Mouse (Mus musculus) thymus, adult 18-20 months (tissue): ENCODE data around the gene Rars.
A peak's percentile ranks its signal among the peaks of the same experiment; 100 is the strongest.
"Not testable (repeated sequence)": the region's sequence is repeated elsewhere in the genome, so short reads cannot be mapped to it uniquely, and the experiment has no call there.

ENCODE experiments used
- DNase-seq, 2 experiments: peaks; one replicate each; pipeline ENCODE4 v3.0.0; 2022; ENCODE audit warnings: mixed read lengths in 2 of 2

Rars gene

DNA sequence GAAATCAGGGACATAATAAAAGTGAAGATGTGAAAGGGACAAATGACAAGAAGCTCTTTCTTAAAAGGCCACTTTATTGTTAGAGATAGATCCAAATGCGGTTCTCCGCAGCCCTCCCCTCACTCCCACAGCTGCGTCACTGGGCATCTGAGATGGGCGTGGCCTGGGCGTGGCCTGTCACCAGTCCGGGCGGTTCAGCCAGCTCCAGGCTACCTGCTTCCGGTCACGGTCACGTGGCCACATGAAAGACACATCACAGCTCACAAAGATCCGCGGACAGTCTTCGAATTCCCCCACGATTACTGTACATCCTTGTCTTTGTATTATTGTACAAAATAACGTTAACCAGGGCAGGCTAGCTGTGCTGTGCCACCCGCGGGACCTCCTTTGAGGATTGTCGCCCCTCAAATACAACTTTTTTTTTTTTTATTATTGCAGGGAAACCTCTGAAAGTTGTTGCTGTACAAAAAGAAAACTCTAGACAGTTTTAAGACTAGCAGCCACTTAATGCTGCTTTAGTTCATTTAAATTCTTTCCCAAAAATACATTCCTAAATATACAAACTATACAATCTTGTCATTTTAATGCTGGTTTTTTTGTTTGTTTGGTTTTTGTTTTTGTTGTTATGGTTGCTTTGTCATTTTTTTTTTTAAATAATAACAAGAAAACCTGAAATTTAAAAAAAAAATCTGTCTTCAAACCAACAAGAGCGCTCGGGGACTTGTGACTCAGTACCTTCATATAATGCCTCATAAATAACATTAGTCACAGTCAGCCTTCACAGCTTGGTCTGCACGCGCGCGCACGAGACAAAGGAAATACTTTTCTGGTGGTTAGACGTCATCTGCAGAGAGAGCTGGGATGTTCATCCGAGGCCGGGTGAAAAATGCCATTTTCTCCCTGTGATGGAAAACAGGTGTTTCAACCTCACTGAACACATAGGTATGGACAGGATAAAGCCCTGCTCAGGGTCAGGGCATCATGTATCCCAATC lies 4.3 kb upstream of the Rars start:
- peak; percentile 70 to 74 for DNase-seq

DNA sequence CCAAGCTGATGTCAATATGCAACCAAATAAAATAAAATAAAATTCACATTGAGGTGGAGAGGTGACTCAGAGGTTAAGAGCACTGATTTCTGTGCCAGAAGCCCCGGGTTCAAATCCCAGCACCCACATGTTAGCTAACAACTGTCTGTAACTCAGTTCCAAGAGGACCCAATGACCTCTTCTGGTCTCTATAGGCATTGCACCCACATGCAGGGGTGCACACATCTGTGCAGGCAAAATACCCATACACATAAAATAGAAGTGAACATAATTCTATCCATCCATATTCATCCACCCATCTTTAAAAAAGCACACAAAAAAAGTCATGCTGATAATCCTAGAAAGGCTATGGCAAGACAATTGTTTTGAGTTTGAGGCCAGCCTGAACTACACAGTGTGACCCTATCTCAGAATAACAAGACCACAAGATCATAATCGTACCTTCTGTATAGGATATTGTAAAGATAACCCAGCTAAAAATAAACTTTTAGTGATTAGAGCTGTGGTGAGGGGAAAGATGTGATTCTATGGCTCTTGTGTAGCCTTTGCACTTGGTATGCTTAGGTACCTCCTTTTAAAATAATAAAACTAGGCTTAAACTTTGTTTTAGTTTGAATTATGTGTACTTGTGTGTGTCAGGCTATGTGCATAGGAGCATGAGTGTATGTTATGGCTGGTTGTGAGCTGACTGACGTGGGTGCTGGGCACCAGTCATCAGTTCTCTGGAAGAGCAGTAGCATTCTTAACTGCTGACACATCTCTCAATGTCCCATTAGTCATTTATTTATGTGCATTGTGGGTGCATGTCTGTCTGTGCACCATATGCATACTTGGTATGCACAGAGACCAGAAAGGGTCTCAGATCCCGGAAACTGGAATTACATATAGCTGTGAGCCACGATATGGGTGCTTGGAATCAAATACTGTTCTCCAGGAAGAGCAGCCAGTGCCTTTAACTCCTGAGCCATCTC lies 3.1 kb upstream of the Rars start:
- DNase-seq: no peak

DNA sequence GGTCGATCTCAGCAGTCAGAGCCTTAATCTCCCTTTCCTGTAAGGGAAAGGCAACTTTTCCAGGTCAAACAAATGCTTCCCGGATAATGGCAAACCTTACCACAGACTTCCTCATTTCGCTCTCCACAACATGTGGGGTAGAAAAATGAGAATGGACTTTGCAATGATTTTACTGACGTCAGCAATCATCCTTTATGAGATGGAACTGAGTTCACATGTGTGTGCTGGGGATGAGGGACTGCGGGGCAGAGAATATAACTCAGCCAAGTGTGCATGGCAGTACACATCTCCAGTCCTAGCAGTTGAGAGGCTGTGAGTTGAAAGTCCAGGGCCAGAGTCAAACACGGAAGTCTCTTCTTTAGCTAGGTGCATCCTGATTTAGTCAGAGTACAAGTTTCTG lies 1.0 kb downstream of the Rars start:
- DNase-seq: no peak

DNA sequence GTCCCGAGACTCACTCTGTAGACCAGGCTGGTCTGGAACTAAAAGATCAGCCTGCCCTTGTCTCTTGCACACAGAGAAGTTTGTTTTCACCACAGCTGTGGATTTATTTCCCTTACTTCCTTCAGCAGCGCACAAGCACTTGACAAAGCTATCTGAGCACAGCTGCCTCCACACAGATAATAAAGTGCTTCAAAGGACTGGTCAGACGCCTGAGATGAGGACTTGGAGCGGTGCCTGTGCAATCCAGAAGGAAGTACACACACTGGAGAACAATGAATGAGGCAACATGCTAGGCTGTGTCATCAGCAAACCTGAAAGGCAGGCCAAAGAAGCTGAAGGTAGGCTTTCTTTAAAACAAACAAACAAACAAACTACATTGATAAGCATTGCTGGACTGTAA lies 2.2 kb downstream of the Rars start:
- no peak for DNase-seq

DNA sequence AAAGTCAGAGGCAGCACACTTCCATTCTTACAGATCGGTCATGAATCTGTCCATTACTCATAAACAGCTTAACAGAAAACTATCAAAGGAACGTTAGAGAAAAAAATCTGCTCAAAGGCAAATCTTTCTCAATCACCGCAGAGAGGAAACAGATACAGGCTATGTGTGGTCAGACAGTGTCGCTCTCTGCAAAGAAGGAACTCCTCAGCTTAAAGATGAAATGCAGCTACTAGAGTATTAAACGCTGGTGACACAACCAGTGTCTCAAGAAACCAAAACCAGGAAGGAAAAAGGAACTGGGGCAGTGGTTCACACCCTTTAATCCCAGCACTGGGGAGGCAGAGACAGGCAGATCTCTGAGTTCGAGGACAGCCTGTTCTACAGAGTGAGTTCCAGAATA lies 6.6 kb downstream of the Rars start:
- DNase-seq: no peak

DNA sequence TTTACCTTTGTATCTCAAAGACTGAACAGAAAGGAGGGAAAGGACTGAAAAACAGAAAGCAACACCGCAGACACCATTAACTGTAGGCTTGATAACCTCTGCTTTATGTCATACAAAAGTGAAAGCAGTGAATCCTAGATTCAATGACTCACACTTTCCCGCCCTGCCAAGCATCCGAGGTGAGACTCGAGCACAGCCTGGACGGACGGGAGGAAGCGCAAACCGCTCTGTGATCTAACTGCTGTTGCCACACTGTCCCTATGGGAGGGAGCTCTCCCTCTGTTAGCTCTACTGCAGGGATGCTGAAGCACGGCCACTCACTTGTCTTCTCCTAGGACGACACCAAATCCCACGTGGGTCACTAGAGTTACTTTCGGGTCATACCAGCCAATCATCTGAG lies 18.0 kb downstream of the Rars start:
- no peak for DNase-seq

DNA sequence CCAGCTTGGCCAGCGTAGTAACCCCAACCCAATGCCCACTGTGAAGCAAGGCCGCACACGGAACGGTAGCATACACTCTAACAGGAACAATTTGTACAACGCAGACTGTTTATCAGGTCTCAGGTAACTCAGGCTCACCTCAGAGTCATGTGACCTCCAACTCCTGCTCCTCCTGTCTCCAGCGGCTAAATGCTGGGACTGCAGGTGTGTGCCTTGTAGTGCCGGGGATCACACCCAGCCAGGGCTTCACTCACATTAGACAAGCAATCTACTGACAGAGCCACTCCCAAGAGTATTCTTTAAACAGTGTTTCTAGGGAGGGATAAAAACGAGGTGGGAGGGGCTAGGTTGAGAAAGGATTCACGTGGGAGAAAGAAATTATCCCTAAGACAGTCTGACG lies 22.8 kb downstream of the Rars start:
- DNase-seq: no peak

DNA sequence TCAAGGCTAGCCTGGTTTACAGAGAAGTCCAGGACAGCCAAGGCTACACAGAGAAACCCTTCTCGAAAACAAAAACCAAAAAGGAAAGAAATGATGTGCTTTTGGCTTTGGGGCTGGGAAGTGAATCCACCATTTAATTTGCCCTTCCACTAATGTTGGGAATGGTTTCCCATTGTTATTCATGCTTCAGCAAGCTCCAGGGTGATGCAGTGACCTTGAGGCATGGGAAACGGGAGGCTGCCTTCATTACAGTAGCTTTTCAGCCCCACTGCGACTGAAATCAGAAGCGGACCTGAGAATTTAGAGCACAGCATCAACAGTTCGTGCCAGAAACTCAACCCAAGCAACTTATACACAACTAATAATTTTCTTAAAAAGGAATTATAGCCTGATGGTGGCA lies 33.0 kb downstream of the Rars start:
- DNase-seq: no peak

DNA sequence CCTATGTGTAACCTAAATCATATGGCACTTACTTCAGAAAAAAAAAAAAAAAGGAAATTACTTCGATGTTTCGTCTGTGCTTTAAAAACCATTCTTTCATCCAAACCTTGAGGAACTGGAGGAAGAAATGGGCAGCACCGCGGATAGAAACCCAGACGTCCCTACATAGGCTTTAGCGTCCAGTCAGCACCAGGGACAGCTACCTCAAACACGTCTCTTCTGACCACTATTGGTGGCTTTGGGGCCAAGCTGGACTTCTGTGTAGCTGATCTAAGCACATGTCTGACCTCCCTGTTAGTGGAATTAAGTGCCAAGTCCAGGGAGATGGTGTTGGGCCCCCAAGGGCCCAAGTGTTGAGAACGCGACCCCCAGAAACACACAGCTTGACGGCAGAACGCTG lies 35.4 kb downstream of the Rars start, which contains the start of gene Fbll1:
TSS of gene Fbll1 (minus strand) at position 11 of the 400 bp plus-strand sequence.
- no peak for DNase-seq

DNA sequence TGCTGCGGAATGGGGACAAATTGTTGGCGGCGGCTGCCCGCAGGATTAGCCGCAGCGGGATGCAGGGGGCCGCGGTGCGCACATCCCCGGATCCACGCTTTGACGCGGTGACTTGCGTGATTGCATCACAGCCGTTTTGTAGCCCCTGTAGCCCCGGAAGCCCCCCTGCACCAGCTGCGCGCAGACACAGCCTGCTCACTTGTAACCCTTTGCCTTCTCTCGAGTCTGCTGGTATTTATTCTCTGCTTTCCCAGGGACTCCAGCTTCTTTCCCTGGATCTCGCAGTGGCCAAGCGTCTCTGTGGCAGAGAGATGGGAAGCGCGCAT lies 35.8 kb downstream of the Rars start:
- peak in 1 of 2 experiments; percentile 5 for DNase-seq

DNA sequence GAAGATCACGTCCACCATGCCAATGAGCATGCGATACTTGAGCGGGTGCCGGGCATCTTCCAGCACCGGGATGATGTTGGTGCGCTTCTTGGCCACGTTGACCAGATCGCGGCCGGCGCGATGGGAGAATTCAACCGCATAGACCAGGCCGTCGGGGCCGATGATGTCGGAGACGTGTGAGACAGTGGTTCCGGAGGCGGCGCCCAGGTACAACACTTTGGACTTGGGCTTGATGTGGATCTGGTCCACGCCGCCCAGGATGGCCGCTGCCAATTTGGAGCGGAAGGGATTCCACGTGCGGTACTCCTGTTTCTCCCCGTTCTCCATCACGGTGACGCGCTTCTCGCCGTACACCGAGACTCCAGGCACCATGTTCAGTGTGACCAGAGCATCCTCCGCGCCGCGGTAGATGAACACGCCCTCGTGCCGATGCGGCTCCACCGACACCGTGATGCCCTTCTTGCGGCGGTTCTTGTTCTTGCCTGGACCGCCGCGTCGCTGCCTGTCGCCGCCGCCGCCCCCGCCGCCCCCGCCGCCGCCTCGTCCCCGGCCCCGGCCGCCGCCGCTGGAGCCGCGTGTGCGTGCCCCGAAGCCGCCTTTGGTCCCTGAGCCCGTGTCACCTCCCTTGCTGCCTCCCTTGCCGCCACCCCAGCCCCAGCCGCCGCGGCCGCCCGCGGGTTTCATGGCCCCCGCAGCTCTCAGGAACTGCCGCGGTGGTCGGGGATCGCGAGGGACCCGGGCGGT lies 36.4 kb downstream of the Rars start:
- no peak for DNase-seq

DNA sequence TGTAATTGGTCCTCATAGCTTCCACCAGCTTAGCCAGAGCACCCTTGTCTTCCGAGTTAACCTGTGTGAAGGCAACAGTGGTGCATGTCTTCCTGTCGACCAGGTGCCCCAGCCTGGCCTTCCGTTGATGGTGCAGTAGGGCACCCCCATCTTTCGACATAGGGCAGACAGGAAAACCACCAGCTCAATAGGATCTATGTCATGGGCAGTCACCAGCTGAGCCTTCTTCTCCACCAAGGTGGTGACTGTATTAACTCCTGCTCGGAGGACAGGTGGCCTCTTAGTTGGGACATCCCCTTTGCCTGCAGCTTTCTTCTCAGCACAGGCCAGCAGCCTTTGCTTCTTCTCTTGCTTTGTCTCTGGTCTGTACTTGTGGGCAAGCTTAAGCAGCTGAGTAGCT lies 41.5 kb downstream of the Rars start:
- DNase-seq: not testable (repeated sequence)

DNA sequence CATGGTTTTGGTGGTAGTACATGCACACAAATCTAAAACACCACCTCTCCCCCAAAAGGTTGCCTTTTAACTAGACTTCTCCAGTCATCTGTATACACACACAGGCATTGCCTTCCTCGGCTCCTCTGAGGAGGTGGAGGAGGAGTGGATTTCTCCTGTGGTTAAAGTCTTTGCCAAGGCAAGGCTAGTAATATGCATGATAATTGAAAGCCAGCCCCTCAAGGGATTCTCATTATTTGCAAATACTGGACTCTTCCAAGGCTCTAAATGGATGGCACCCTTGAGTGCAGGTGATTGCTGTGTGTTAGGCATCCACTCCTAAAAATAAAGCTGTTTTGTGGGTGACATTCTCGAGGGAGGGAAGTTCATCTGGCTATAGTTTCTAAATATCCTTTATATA lies 45.9 kb downstream of the Rars start:
- DNase-seq: no peak

DNA sequence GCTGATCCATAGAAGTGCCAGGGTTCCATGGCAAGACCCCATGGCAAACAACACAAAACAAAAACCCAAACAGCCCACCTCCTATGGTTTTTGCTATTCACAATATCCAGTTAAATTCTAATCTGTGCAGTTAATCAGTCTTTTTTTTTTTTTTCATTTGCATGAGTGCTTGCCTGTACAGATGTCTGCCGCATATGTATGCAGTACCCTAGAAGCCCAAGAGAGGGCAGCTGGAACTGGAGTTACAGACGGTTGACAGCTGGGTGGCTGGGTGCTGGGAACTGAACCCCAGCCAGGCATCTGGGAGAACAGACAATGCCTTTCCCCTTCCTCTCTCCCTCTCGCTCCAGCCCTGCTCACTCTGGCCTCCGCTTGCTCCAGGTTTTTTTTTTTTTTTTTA lies 49.8 kb downstream of the Rars start:
- DNase-seq: no peak

DNA sequence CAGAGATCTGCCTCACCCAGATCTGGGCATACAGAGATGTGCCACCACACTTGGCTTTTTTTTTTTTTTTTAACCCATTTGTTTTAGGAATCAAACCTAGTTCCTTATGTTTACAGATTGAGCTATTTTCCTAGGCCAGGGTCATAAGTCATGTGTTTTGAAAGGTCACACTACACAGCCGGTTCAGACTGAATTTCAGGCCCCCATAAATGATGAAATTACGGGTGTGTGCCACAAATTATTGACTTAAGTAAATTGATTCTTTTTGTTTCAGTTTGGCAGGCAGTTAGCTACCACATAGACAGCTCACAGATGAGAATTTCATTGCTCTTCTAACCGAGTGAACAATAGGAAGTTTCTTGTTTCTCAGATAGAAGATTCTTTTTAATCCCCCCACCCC lies 50.3 kb downstream of the Rars start:
- no peak for DNase-seq

DNA sequence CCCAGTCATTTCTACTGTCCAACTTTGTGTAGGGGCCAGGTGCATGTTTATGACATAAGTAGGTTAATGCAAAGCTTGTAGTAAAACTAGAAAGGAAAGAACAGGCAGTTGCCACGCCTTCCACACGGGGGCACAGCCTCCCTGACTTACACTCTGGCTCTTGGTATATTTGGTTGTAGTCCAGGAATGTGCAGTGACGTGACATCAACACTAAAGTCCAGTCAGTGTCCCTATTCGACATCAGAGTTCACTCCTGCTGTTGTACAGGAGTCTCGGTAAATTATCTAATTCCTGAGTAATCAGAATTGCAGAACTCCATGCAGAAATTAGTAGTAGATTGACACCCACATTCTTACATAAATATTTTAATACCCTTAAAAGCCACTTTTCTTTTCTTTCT lies 51.3 kb downstream of the Rars start:
- no peak for DNase-seq

DNA sequence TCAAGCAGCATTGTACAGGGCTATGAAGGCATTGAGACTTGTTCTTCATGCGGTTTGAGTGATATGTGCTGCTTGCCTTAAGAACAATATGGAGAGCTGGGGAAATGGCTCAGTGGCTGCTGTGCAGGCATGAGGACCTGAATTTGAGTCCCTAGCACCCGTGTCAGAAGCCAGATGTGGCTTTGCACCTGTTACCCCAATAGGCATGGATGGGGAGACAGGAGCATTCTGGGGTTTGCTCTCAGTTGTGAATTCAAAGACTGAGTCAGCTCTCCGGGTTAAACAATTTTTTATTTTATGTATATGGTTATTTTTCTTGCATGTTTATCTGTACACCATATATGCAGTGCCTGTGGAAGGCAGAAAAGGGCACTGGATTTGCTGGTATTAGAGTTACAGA lies 51.9 kb downstream of the Rars start:
- no peak for DNase-seq

DNA sequence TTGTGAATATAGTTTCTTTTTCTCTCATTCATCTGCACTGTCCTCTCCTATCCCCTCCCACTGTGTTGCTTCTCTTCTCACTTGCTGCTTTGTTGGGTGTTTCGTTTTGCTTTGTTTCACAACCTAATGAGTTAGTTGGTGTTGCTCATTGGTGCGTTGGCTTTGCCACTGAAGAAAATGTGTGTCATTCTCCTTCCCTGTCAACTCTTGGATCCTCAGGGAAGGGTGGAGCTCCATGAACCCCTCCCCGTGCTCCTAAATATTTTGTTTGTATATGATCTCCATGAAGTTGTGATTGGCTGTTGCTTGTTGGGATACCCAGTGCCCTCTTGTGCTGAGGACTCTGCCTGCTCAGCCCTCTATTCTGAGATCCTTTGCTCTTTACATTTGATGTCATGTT lies 54.0 kb downstream of the Rars start:
- DNase-seq: no peak

DNA sequence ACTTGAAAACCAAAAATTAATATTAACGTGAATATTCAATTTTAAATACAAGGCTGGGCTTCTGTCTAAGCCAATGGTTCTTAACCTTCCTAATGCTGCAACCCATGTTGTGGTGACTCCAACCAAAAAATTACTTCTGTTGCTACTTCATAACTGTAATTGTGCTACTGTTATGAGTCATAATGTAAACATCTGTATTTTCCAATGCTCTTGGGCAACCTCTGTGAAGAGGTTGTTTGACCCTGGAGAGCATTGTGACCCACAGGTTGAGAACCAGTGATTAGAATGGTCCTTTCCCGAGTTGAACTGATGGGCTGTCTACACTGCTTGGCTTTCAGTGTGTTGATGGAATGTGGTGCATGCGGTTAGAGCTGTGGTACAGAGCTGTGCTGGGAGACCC lies 57.9 kb downstream of the Rars start:
- DNase-seq: no peak

DNA sequence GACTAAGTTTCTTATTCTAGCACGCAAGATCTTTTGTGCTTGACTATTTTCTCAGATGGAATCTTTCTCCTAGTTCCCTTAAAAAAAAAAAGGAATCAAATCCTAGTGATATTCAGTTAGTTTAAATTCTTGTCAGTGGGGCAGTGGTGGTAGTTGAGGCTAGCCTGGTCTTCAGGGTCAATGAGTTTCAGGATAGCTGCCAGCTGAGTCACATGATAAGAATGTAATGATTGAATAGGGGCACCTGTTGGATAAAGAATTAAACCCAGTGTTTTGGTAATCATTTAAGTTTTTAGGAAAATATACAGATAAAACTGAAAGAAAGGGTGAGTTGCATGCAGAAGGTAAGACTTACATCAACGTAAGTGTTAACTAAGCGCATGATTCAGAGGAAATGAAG lies 58.7 kb downstream of the Rars start:
- no peak for DNase-seq

DNA sequence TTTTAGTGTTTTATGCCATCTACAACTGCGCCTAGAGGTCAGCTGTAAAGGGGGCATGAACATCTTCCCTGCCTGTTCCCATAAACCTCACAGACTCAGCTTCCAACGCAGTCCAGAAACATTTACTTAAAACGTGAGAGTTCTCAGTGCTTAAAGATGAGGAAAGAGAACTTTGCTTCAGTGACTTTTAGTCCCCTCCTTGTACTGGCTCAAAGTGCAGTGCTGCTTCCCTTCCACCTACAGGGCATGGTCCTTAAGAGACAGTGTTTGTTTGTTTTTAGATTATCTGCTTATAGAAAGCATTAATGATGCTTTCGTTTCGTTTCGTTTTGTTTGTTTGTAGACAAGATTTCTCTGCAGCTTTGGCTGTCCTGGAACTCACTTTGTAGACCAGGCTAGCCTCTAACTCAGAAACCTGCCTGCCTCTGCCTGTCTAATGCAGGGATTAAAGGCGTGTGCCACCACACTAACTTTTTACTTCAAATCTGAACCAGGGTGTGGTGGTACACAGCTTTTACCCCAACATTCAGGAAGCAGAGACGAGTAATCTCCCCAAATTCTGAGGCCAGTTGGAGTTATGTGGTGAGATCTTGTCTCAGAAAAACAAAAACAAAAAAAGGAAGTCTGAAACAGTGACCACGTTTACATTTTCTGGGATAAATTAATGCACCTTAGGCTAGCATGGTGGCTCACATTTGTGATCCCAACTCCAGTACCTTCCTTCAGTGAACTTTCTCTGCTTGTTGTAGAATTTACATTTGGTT lies 63.4 kb downstream of the Rars start:
- DNase-seq: no peak

DNA sequence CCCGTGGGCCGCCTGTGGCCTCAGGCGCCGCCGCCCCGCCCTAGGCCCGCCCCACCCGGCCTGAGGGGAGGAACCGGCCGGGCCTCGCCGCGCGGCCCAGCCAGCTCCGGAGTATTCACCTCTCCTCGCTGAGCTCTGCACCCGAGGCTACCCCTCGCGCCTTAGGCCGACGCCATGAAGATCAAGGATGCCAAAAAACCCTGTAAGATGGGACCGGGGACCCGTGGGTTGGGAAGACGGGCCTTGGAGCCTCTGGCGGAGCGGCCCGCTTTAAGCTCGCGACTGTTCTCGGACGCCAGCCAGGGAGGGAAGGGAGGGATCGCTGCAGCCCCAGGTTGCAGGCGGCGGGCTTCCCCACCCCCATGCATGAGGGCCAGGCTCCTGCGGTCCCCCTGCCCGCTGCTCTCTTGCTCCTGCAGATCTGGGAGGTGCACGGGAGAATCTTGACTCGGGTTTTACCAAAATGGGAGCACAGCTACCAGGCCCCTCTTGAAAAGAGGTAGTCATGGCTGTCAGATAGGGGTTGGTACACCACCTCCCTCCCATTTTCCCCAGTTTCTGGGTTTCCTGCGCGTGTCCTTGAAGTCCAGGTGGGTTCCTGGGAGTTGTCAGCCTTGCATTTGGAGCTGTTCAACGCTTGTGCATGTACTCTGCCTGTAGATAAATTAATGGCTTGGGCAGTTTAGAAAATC lies 64.4 kb downstream of the Rars start:
- DNase-seq: peak; percentile 61 to 65
